Mouse (Mus musculus): ENCODE measurements at regions not wholly inside any gene's neighbourhood (a gene's known extent, or its start where the extent isn't known, plus 50 kb on each side); places are given as distances from the start of the nearest gene placed in this dataset.

DNA sequence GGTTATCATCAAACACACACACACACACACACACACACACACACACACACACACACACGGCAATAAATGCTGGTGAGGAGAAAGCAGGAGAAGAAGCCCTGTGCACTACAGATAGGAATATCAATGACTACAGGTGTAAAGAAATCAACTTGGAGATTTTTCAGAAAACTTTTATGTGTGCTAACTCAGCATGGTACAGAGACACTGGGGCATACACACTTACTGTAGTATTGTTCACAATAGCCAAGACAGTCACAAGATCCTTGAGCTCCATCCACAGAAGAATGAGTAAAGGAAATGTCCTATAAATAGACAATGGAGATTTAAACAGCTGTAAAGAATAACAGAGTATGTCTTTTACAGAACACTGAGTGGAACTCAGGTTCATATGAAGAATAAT is 182.4 kb downstream of the Tm2d1 start:
- TF ChIP-seq CTCF (IDR thresholded peaks at IDR 0.05; ENCODE audit: borderline replicate concordance, control insufficient read depth, extremely low read depth, insufficient read depth, low read length, poor library complexity) (no peak), POLR2A (IDR thresholded peaks at IDR 0.05; ENCODE audit: control insufficient read depth, extremely low read depth, insufficient read depth, low read length, poor library complexity) (no peak)

All from thymus, adult 2 months (tissue).